Mouse (Mus musculus) lung, postnatal 14 days (tissue): ENCODE data around the gene Ostm1.

ENCODE experiments used
- DNase-seq: peaks from one replicate; pipeline ENCODE4 v3.0.0; 2021

Ostm1 gene

GRCm38 (mm10) chr10:42583157-42583872 is at the start of gene Ostm1, which contains the start of gene Nr2e1:
Ostm1 (plus strand) TSS chr10:42583822.
Nr2e1 (minus strand) TSS chr10:42583632.
- no peak for DNase-seq

- DNase-seq: no peak
Observed at GRCm38 (mm10) chr10:42533836-42534453, 49.7 kb upstream of the Ostm1 start.

- no peak for DNase-seq
Observed at GRCm38 (mm10) chr10:42537571-42538316, 45.9 kb upstream of the Ostm1 start.

- no peak for DNase-seq
Observed at GRCm38 (mm10) chr10:42545707-42546503, 37.7 kb upstream of the Ostm1 start.

GRCm38 (mm10) chr10:42546507-42546906 is 37.1 kb upstream of the Ostm1 start:
- no peak for DNase-seq

GRCm38 (mm10) chr10:42559581-42560200 is 23.9 kb upstream of the Ostm1 start:
- DNase-seq: no peak

- DNase-seq: peak; percentile 16
Observed at GRCm38 (mm10) chr10:42562272-42562671, 21.4 kb upstream of the Ostm1 start.

- no peak for DNase-seq
Observed at GRCm38 (mm10) chr10:42572567-42572966, 11.1 kb upstream of the Ostm1 start.

DNA sequence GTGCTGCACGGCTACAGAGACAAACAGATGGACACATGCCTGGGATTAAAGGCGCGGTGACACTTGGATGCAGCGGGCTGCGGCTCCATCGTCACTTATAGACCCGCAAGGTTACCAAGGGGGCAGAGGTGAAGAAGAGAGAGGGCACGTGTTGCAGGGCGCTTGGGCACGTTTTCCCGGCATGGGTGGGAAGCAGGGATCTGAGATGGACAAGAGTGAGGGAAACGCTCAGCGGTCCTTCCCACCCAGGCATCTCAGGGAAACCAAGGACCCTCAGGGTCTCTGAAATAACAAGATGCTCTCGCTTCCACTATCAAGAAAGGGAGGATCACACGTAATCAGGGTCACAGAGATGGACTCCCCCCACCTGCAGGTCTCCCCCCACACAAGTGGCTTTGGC is 10.7 kb upstream of the Ostm1 start:
- DNase-seq: no peak

DNA sequence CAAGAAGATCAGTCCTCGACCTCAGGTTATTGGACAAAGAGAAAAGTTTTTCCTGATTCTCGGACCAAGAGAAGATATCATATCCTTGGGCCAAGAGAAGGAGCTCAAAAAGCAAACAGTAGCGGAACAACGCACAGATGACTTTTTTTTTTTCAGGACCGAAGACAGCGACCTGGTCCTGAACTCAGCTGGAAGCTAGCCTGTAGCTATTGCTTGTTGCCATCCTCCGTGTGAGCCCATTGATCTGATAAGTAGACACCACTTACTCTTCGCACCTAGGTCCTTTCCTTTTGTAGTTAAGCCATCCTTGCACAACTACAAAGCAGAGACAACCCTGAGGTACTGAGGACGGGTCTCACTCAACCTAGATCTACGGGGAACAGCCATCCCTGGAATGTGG is 9.0 kb upstream of the Ostm1 start:
- no peak for DNase-seq

GRCm38 (mm10) chr10:42577525-42578280 is 5.9 kb upstream of the Ostm1 start:
- DNase-seq: no peak

DNA sequence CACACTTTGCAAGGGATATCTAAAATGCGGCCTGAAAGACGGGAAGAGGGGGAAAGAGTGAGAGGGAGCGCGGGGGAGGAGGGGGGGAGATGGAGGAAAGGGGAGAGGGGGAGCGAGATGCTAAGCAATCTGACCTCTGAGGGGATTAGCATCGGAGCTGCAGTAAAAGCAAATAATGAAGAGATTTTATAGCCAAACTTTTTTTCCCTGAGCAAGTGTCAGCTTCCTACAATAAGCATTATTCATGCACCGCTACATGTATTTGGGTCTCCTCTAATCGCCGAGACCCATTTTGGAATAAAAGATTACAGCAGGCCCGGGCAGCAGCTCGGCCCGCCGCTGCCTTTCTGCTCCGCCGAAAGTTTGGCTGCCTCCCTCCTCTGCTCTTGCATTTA is 5.3 kb upstream of the Ostm1 start:
- DNase-seq: no peak

DNA sequence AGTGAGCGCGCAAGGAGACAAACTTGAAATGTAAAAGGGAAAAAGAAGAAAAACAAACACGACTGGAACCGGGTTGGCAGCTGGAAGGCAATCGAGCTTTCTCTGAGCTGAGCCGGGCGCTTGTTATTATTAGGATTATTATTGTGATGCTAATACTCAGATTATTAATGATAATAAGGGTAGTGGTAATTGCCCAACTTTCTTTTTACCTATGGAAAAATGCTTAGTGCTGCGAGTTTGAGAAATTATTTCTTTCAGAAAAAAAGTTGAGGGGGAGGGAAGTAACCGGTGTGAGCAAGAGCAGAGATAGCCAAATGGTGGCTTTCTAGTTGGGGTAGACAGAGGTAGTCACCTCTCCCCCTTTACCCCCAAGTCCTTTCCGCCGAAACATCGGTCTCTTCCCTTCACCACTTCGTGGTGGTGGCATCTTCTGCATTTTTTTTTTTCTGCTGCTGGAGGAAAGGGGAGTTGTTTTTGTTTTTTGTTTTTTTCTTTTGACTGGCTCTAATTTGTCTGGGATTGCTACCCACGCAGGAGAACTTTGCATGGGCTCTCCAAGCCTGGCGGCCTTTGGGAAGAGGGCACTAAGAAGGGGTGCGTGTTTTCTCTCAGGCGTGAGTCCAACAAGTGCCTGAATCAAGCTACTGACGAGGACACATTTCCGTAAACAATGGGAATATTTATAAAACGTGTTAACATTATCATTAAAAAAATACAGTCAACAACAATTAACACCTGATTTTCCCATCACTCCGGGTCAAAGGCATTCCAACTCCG is 4.7 kb upstream of the Ostm1 start:
- no peak for DNase-seq

GRCm38 (mm10) chr10:42579475-42580130 is 4.0 kb upstream of the Ostm1 start:
- DNase-seq: no peak

DNA sequence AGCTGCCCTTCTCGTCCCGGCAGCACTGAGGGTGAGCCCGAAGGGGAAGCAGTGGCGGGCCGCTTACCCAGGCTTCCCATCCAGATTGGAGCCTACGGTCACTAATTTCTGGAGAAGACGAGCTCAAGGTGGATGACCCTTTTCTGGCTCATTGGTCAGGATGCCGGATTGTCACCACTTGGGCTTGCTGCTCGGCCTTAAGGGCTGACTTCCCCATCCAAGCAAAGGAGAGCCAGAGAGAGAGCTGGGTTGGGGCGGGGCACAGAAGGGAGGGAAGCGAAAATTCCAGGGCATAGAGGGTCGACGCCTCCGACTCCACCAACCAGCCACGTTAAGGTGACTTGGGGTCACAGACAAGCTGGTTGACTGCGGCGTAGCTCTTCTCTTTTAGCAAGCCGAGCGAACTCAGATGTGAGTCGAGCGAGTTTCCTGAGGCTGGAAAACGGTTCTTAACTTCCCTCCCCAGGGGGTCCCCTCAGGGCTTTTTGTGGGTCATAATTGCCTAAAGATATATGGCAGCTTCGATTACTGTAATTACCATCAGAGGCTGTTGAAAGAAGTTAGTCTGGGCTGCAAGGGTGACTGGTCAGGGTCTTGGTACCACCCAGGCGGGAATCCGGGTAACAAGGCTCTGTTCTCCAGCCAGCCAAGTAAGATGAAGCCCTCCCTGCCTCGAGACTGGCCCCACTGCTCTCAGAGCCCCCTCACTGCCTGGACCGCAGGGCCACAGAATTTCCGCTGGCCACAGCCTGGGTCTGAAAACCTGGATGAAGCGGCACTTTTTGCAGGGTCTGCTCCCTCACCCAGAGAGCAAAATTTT is 3.3 kb upstream of the Ostm1 start:
- no peak for DNase-seq

- DNase-seq: no peak
Observed at GRCm38 (mm10) chr10:42580951-42581277, 2.7 kb upstream of the Ostm1 start.

- no peak for DNase-seq
Observed at GRCm38 (mm10) chr10:42581694-42582565, 1.7 kb upstream of the Ostm1 start.

DNA sequence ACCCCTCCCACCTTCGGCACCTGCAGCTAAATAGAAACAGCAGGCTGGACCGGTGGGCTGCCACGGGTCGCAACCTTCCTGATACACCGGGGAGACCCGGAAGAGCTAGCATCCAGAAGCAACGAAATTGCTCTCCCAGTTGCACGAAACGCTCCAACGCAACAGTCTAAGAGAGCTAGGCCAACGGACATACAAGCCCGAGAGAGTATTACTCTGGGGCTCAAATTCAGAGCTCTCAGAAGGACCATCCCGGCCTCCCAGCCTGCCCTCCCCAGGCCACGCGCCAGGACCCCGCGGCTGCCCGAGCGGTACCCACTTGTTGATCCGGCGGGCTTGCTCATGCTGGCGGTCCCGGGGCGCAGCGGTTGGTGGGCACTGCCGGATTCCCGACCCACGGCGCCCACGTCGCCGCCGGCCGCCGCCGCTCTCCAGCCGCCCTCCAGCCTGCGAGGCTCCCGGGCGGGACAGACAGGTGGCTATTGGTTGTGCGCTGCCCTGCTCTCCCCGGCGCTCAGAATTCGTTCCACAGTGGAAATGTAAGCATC is 984 bp upstream of the Ostm1 start:
- DNase-seq: no peak
